Mouse (Mus musculus) liver, embryonic 16.5 days (tissue): ENCODE data around the gene Gm4981. TPM values are rescaled to one million over a fixed set of nuclear protein-coding genes. Genes with fewer than 3 reads are reported as not detected.
"Not testable (repeated sequence)": the region's sequence is repeated elsewhere in the genome, so short reads cannot be mapped to it uniquely, and the experiment has no call there.

Experiments used
- ATAC-seq: fragments of 200-750 bp; cut with Nextera tagmentation; 2 replicates; pipeline ENCODE4 v1.8.0; 2017; ENCODE audit warnings: low read depth, mild to moderate bottlenecking, moderate number of reproducible peaks, moderate library complexity
- H3K27ac ChIP-seq: fragments of 300-500 bp; sonication (generic); 2 replicates; pipeline ENCODE4 v1.5.1; 2014; ENCODE audit warnings: mild to moderate bottlenecking, low read length
- H3K27me3 ChIP-seq: fragments of 300-500 bp; sonication (generic); 2 replicates; pipeline ENCODE4 v1.6.1; 2014; ENCODE audit warnings: low read depth, low read length, mixed read lengths; ENCODE audit not compliant: control insufficient read depth, insufficient read depth
- H3K36me3 ChIP-seq: fragments of 300-500 bp; sonication (generic); 2 replicates; pipeline ENCODE4 v1.6.1; 2014; ENCODE audit warnings: mild to moderate bottlenecking; ENCODE audit not compliant: control insufficient read depth, insufficient read depth
- H3K4me1 ChIP-seq: fragments of 300-500 bp; sonication (generic); 2 replicates; pipeline ENCODE4 v1.6.1; 2014; ENCODE audit warnings: low read depth, low read length, mixed read lengths; ENCODE audit not compliant: control insufficient read depth
- H3K4me2 ChIP-seq: fragments of 300-500 bp; sonication (generic); 2 replicates; pipeline ENCODE4 v1.6.1; 2014; ENCODE audit warnings: low read depth, low read length, mixed read lengths
- H3K4me3 ChIP-seq: fragments of 300-500 bp; sonication (generic); 2 replicates; pipeline ENCODE4 v1.5.1; 2014; ENCODE audit warnings: low read depth, mild to moderate bottlenecking, low read length
- H3K9ac ChIP-seq: fragments of 300-500 bp; sonication (generic); 2 replicates; pipeline ENCODE4 v1.6.1; 2014; ENCODE audit warnings: low read depth, low read length
- H3K9me3 ChIP-seq: fragments of 300-500 bp; sonication (generic); replicated peaks from 2 replicates; pipeline ENCODE4 v1.6.1; 2016; ENCODE audit warnings: low read length; ENCODE audit not compliant: control insufficient read depth
- WGBS: fragments of 180-500 bp; shearing (Covaris S2); extraction: QIAGEN DNeasy Blood & Tissue Kit; methylation state at CpG from one replicate; pipeline ENCODE4 v1.1.7; 2014; ENCODE audit not compliant: insufficient replicate concordance; 5-methylcytosine and 5-hydroxymethylcytosine counted together
- polyA plus RNA-seq: library from polyadenylated mRNA; unstranded; fragments of >200 nt; fragmentation: Nextera tagmentation; extraction: Ambion mirVana; gene quantifications from 2 replicates; pipeline ENCODE4 v1.2.1, GENCODE M21; 2015

The Gm4981 gene
- polyA plus RNA-seq, 1 experiment from 2014 or later: not detected

GRCm38 (mm10) chr10:58233740-58234121 lies 2.8 kb downstream of the Gm4981 start:
- H3K27ac ChIP-seq, H3K4me3 ChIP-seq, H3K4me1 ChIP-seq, H3K9ac ChIP-seq, H3K9me3 ChIP-seq, H3K4me2 ChIP-seq, H3K27me3 ChIP-seq, H3K36me3 ChIP-seq: not testable (repeated sequence)
- 0 out of 2 replicates have a peak, but pooled peaks have one; percentile 1 for ATAC-seq

- H3K27ac ChIP-seq, H3K27me3 ChIP-seq, H3K9me3 ChIP-seq, H3K4me1 ChIP-seq, H3K9ac ChIP-seq, H3K4me3 ChIP-seq, H3K36me3 ChIP-seq, H3K4me2 ChIP-seq: not testable (repeated sequence)
- ATAC-seq: peak; percentile 23; the same call in 1 of the 2 replicates
- WGBS: 56% methylated on average over 9 of the region's 10 CpGs
Measured at GRCm38 (mm10) chr10:58233054-58233739, 3.3 kb downstream of the Gm4981 start.

GRCm38 (mm10) chr10:58232641-58232969 lies 3.9 kb downstream of the Gm4981 start, which contains the start of gene Duxf3:
Gene Duxf3 (minus strand): TSS chr10:58232675.
- H3K36me3 ChIP-seq, H3K9ac ChIP-seq, H3K27ac ChIP-seq, H3K4me3 ChIP-seq, H3K4me2 ChIP-seq, H3K4me1 ChIP-seq, H3K9me3 ChIP-seq, H3K27me3 ChIP-seq: not testable (repeated sequence)
- 57% methylated on average over 5 of the region's 8 CpGs for WGBS
- ATAC-seq: peak; percentile 47

GRCm38 (mm10) chr10:58231779-58232640 lies 4.5 kb downstream of the Gm4981 start:
- WGBS: 75% methylated on average over 29 of the region's 35 CpGs
- peak; percentile 64 for ATAC-seq
- H3K9me3 ChIP-seq, H3K27me3 ChIP-seq, H3K9ac ChIP-seq, H3K4me1 ChIP-seq, H3K4me3 ChIP-seq, H3K36me3 ChIP-seq, H3K4me2 ChIP-seq, H3K27ac ChIP-seq: not testable (repeated sequence)

- not testable (repeated sequence) for H3K36me3 ChIP-seq, H3K9ac ChIP-seq, H3K27me3 ChIP-seq, H3K9me3 ChIP-seq, H3K4me3 ChIP-seq, H3K27ac ChIP-seq, H3K4me1 ChIP-seq, H3K4me2 ChIP-seq, ATAC-seq
- WGBS: 76% methylated on average over 5 of the region's 7 CpGs
Measured at GRCm38 (mm10) chr10:58231088-58231487, 5.4 kb downstream of the Gm4981 start.

- WGBS: 43% methylated on average over 3 of the region's 3 CpGs
- not testable (repeated sequence) for H3K9ac ChIP-seq, H3K9me3 ChIP-seq, H3K36me3 ChIP-seq, H3K27me3 ChIP-seq, H3K27ac ChIP-seq, ATAC-seq, H3K4me1 ChIP-seq, H3K4me2 ChIP-seq, H3K4me3 ChIP-seq
Measured at GRCm38 (mm10) chr10:58230021-58230420, 6.5 kb downstream of the Gm4981 start.

GRCm38 (mm10) chr10:58227798-58228197 lies 8.7 kb downstream of the Gm4981 start:
- not testable (repeated sequence) for H3K27ac ChIP-seq, H3K27me3 ChIP-seq, H3K36me3 ChIP-seq, H3K4me3 ChIP-seq, H3K4me1 ChIP-seq, H3K9ac ChIP-seq, H3K9me3 ChIP-seq, H3K4me2 ChIP-seq, ATAC-seq
- WGBS: 55% methylated on average over 2 of the region's 6 CpGs

- H3K27me3 ChIP-seq, ATAC-seq, H3K36me3 ChIP-seq, H3K4me1 ChIP-seq, H3K9me3 ChIP-seq, H3K27ac ChIP-seq, H3K4me3 ChIP-seq, H3K4me2 ChIP-seq, H3K9ac ChIP-seq: not testable (repeated sequence)
- WGBS: 65% methylated on average over 4 of the region's 4 CpGs
Measured at GRCm38 (mm10) chr10:58226357-58226756, 10.1 kb downstream of the Gm4981 start.
